Mouse (Mus musculus): ENCODE results near the gene Sec11a. TPM values are rescaled to one million over a fixed set of nuclear protein-coding genes. Genes with fewer than 3 reads are reported as not detected.

Sec11a gene
- polyA plus RNA-seq, 1 experiment: not detected

DNA sequence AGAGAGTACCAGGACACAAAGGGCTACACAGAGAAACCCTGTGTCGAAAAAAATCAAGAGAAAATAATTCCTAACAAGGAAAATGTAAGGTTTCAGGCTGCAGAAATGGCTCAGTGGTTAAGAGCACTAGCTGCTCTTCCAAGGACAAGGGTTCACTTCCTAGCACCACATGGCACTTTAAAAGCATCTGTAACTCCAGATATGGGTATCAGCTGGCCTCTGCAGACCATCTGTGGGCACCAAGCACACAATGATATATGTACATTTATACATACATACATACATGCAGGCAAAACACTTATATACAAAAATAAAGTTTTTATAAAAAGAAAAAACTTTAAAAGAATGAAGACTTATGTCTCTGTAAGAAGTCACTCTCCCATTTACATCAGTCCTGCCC lies 11.7 kb downstream of the Sec11a start:
- Histone ChIP-seq H3K27ac (ENCODE audit: insufficient read depth, low read depth, low read length) (no peak overlapping the region), H3K4me1 (ENCODE audit: control insufficient read depth, insufficient read depth, low read length) (no peaks in the 10 kb centered on the region), H3K4me3 (ENCODE audit: insufficient read depth, low read depth, low read length) (no peak overlapping the region)
- WGBS: 94% methylated on average over 1 of the region's 1 CpGs
- no peak for TF ChIP-seq POLR2A (IDR thresholded peaks at IDR 0.05; ENCODE audit: insufficient read depth, low read depth, low read length)
- no peak for TF ChIP-seq CTCF (IDR thresholded peaks at IDR 0.05; ENCODE audit: insufficient read depth, low read depth, low read length)

DNA sequence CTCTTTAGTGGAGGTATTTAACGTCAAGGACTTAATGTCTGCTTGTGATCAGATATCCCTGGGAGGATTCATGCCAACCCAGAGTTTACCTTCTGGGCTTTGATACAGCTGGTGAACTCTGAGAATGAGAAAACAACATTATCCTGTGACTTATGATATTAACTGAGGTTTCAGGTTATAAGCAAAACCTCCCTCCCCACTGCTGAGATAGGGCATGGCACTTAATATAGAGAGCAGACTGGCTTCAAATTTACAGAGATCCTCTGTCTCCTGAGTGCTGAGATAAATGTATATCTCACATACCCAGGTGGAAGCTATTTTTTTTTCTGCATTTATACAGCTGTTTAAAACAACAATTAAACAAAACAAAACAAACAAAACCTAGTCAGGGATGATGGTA lies 14.8 kb downstream of the Sec11a start:
- Histone ChIP-seq H3K27ac (ENCODE audit: insufficient read depth, low read depth, low read length) (no peak overlapping the region), H3K4me1 (ENCODE audit: control insufficient read depth, insufficient read depth, low read length) (no peaks in the 10 kb centered on the region), H3K4me3 (ENCODE audit: insufficient read depth, low read depth, low read length) (no peak overlapping the region)
- TF ChIP-seq POLR2A (IDR thresholded peaks at IDR 0.05; ENCODE audit: insufficient read depth, low read depth, low read length) (no peak), CTCF (IDR thresholded peaks at IDR 0.05; ENCODE audit: insufficient read depth, low read depth, low read length) (no peak)
- WGBS: 70% methylated on average over 1 of the region's 1 CpGs

DNA sequence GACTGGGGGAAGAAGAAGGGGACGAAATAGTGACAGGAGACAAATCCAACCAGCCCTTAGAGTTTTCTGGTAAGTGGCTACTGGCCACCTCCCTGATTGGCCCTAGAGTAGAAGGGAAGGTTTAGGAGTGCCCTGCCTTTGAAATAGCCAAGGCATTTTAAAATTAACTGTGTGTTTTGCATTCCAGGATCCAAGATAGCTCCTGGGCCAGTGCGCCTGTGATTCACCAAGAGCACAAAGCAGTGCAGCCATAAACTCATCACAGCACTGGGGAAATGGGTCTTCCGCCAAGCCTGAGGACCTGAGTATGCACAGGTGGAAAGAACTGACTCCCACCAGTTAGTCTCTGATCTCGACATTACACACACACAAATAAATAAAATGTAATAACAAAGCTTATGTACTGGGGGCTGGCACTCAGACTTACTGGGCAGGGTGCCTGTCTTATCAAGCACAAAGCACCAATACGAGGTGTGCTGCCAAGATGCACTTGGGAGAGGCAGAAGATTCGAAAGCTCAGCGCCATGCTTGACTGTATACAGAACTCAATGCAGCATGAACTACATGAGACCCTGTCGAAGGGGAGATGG lies 15.9 kb downstream of the Sec11a start:
- WGBS: 70% methylated on average over 8 of the region's 8 CpGs
- no peaks in the 10 kb centered on the region for H3K4me1 ChIP-seq (ENCODE audit: control insufficient read depth, insufficient read depth, low read length)
- H3K4me3 ChIP-seq (ENCODE audit: insufficient read depth, low read depth, low read length): no peak overlapping the region
- no peak for TF ChIP-seq POLR2A (IDR thresholded peaks at IDR 0.05; ENCODE audit: insufficient read depth, low read depth, low read length)
- no peak for TF ChIP-seq CTCF (IDR thresholded peaks at IDR 0.05; ENCODE audit: insufficient read depth, low read depth, low read length)
- H3K27ac ChIP-seq (ENCODE audit: insufficient read depth, low read depth, low read length): no peak overlapping the region

GRCm38 (mm10) chr7:80923165-80923564 lies 24.4 kb downstream of the Sec11a start:
- H3K4me3 ChIP-seq (ENCODE audit: insufficient read depth, low read depth, low read length): no peak overlapping the region
- no peaks in the 10 kb centered on the region for H3K4me1 ChIP-seq (ENCODE audit: control insufficient read depth, insufficient read depth, low read length)
- H3K27ac ChIP-seq (ENCODE audit: insufficient read depth, low read depth, low read length): no peak overlapping the region
- no peak for TF ChIP-seq POLR2A (IDR thresholded peaks at IDR 0.05; ENCODE audit: insufficient read depth, low read depth, low read length)
- TF ChIP-seq CTCF (IDR thresholded peaks at IDR 0.05; ENCODE audit: insufficient read depth, low read depth, low read length): no peak
- 88% methylated on average over 2 of the region's 2 CpGs for WGBS

DNA sequence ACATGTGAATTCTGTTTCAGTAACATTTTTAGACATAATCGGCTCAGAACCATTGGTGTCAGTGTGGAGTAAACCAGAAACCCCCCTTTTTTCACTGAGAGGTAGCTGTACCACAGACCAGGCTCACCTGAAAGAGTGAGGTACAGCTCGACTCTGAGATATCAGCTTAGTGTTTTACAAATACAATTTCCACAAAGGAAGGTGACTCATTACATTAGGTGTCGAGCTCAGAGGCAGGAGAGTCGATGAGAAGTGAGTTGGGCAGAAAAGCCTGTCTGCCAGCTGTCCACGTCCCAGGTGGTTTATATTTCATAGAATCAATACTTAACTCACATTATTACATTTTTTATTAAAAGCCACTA lies 28.0 kb downstream of the Sec11a start:
- H3K4me1 ChIP-seq (ENCODE audit: control insufficient read depth, insufficient read depth, low read length): no peaks in the 10 kb centered on the region
- WGBS: 87% methylated on average over 5 of the region's 5 CpGs
- no peak for TF ChIP-seq POLR2A (IDR thresholded peaks at IDR 0.05; ENCODE audit: insufficient read depth, low read depth, low read length)
- TF ChIP-seq CTCF (IDR thresholded peaks at IDR 0.05; ENCODE audit: insufficient read depth, low read depth, low read length): no peak
- H3K4me3 ChIP-seq (ENCODE audit: insufficient read depth, low read depth, low read length): no peak overlapping the region
- H3K27ac ChIP-seq (ENCODE audit: insufficient read depth, low read depth, low read length): no peak overlapping the region

GRCm38 (mm10) chr7:80918982-80919646 lies 28.5 kb downstream of the Sec11a start:
- Histone ChIP-seq H3K27ac (ENCODE audit: insufficient read depth, low read depth, low read length) (no peak overlapping the region), H3K4me3 (ENCODE audit: insufficient read depth, low read depth, low read length) (no peak overlapping the region), H3K4me1 (ENCODE audit: control insufficient read depth, insufficient read depth, low read length) (no peaks in the 10 kb centered on the region)
- 81% methylated on average over 8 of the region's 8 CpGs for WGBS
- no peak for TF ChIP-seq CTCF (IDR thresholded peaks at IDR 0.05; ENCODE audit: insufficient read depth, low read depth, low read length)
- no peak for TF ChIP-seq POLR2A (IDR thresholded peaks at IDR 0.05; ENCODE audit: insufficient read depth, low read depth, low read length)

DNA sequence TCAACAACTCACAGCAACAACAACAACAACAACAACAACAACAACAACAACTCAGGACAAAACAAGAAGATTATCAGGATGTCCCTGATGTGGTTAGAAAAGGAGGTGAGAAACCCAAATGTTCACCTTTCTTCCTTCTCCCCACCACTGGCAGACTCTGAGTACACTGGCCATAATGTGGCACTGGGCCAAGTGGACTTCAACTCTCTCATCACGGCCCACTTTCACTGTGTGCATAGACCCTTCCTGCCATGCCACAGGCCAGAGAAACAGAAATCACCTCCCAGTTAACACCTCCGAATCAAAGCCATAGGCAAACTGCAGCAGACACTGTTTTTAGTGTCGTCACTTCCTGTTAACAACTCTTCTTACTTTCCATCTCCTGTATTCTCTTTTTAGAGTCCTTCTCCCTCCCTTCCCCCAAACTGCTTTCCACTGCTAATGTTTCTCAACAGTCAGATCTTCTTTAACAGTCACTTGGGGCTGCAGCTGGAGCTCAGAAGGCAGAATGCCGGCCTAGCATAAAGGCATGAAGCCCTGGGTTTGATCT lies 29.6 kb downstream of the Sec11a start:
- H3K27ac ChIP-seq (ENCODE audit: insufficient read depth, low read depth, low read length): no peak overlapping the region
- TF ChIP-seq POLR2A (IDR thresholded peaks at IDR 0.05; ENCODE audit: insufficient read depth, low read depth, low read length) (no peak), CTCF (IDR thresholded peaks at IDR 0.05; ENCODE audit: insufficient read depth, low read depth, low read length) (no peak)
- no peak overlapping the region for H3K4me3 ChIP-seq (ENCODE audit: insufficient read depth, low read depth, low read length)
- 71% methylated on average over 4 of the region's 4 CpGs for WGBS
- no peaks in the 10 kb centered on the region for H3K4me1 ChIP-seq (ENCODE audit: control insufficient read depth, insufficient read depth, low read length)

GRCm38 (mm10) chr7:80912496-80912895 lies 35.1 kb downstream of the Sec11a start:
- Histone ChIP-seq H3K27ac (ENCODE audit: insufficient read depth, low read depth, low read length) (peak overlapping the region; percentile 12; the same call in 1 of the 2 replicates), H3K4me3 (ENCODE audit: insufficient read depth, low read depth, low read length) (no peak overlapping the region), H3K4me1 (ENCODE audit: control insufficient read depth, insufficient read depth, low read length) (peaks cover 4% of the 10 kb centered on the region)
- TF ChIP-seq POLR2A (IDR thresholded peaks at IDR 0.05; ENCODE audit: insufficient read depth, low read depth, low read length) (no peak), CTCF (IDR thresholded peaks at IDR 0.05; ENCODE audit: insufficient read depth, low read depth, low read length) (no peak)
- WGBS: 81% methylated on average over 8 of the region's 8 CpGs

DNA sequence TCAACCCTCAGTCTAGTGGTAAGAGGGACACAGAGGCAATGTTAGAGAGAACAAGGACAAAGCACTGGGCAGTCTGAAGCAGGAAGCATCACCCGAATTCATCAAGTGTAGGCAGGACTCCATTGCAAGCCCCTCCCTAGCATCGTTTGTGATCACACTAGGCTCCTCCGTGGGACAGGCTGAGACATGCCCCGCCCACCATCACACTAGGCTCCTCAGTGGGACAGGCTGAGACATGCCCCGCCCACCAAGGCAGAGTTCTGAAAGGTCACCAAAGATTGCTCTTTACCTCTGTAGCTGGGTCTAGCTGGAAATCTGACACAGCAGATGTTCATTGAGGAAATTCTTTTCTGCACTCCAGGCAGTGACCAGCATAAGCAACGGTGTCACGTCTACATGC lies 36.5 kb downstream of the Sec11a start:
- 74% methylated on average over 7 of the region's 7 CpGs for WGBS
- no peak for TF ChIP-seq CTCF (IDR thresholded peaks at IDR 0.05; ENCODE audit: insufficient read depth, low read depth, low read length)
- TF ChIP-seq POLR2A (IDR thresholded peaks at IDR 0.05; ENCODE audit: insufficient read depth, low read depth, low read length): no peak

More for the DNA sequence above, 36.5 kb downstream of the Sec11a start:
- peaks cover 4% of the 10 kb centered on the region for H3K4me1 ChIP-seq (ENCODE audit: control insufficient read depth, insufficient read depth, low read length)
- H3K27ac ChIP-seq (ENCODE audit: insufficient read depth, low read depth, low read length): no peak overlapping the region
- H3K4me3 ChIP-seq (ENCODE audit: insufficient read depth, low read depth, low read length): no peak overlapping the region

Measured in olfactory bulb, adult 2 months (tissue).